Mouse (Mus musculus) heart, embryonic 14.5 days (tissue): Measurements from ENCODE around the gene AI182371. TPM values are rescaled to one million over a fixed set of nuclear protein-coding genes. Genes with fewer than 3 reads are reported as not detected.

Experiments
- ATAC-seq: fragments of 200-750 bp; cut with Nextera tagmentation; 2 replicates; pipeline ENCODE4 v1.8.0; 2017; ENCODE audit warnings: low read depth, moderate TSS enrichment; ENCODE audit not compliant: insufficient number of reproducible peaks, insufficient read depth, low FRiP score
- H3K27ac ChIP-seq, 2 experiments: fragments of 200-500 bp in 1 of 2; fragments of 300-500 bp in 1 of 2; sonication (generic) in 1 of 2; replicated peaks in 1 of 2; 2 replicates each; pipeline ENCODE4 v1.5.1; 2012 to 2014; ENCODE audit warnings: low read depth in 2 of 2, low read length in 2 of 2, control low read depth in 1 of 2, mild to moderate bottlenecking in 1 of 2, mixed read lengths in 1 of 2; ENCODE audit not compliant: control insufficient read depth in 1 of 2, insufficient read depth in 1 of 2
- H3K27me3 ChIP-seq: fragments of 300-500 bp; sonication (generic); 2 replicates; pipeline ENCODE4 v1.6.1; 2014; ENCODE audit warnings: mild to moderate bottlenecking, low read length, control low read depth; ENCODE audit not compliant: control insufficient read depth, insufficient read depth
- H3K36me3 ChIP-seq: fragments of 300-500 bp; sonication (generic); 2 replicates; pipeline ENCODE4 v1.6.1; 2014; ENCODE audit warnings: mild to moderate bottlenecking, control low read depth, low read length, mixed read lengths; ENCODE audit not compliant: control insufficient read depth, insufficient read depth
- H3K4me1 ChIP-seq, 2 experiments: fragments of 200-500 bp in 1 of 2; fragments of 300-500 bp in 1 of 2; sonication (generic) in 1 of 2; 2 replicates each; pipeline ENCODE4 v1.6.1; 2012 to 2014; ENCODE audit warnings: low read length in 2 of 2, control low read depth in 1 of 2, mixed read lengths in 1 of 2; ENCODE audit not compliant: control insufficient read depth in 2 of 2, insufficient read depth in 2 of 2
- H3K4me2 ChIP-seq: fragments of 300-500 bp; sonication (generic); 2 replicates; pipeline ENCODE4 v1.6.1; 2014; ENCODE audit warnings: mild to moderate bottlenecking, low read length
- H3K4me3 ChIP-seq, 2 experiments: fragments of 200-500 bp in 1 of 2; fragments of 300-500 bp in 1 of 2; sonication (generic) in 1 of 2; 2 replicates each; pipeline ENCODE4 v1.5.1; 2012 to 2014; ENCODE audit warnings: low read length in 2 of 2, mild to moderate bottlenecking in 2 of 2, control low read depth in 1 of 2, low read depth in 1 of 2, moderate library complexity in 1 of 2; ENCODE audit not compliant: control insufficient read depth in 1 of 2, insufficient read depth in 1 of 2
- H3K9ac ChIP-seq: fragments of 300-500 bp; sonication (generic); 2 replicates; pipeline ENCODE4 v1.6.1; 2014; ENCODE audit warnings: mild to moderate bottlenecking, low read length
- H3K9me3 ChIP-seq: fragments of 300-500 bp; sonication (generic); 2 replicates; pipeline ENCODE4 v1.6.1; 2016; ENCODE audit warnings: low read length, control low read depth; ENCODE audit not compliant: control insufficient read depth
- WGBS: fragments of 180-500 bp; shearing (Covaris S2); extraction: QIAGEN DNeasy Blood & Tissue Kit; methylation state at CpG from one replicate; pipeline ENCODE4 v1.1.7; 2014; 5-methylcytosine and 5-hydroxymethylcytosine counted together
- polyA plus RNA-seq: library from polyadenylated mRNA; unstranded; fragments of >200 nt; fragmentation: Nextera tagmentation; extraction: Ambion mirVana; gene quantifications from 2 replicates; pipeline ENCODE4 v1.2.1, GENCODE M21; 2014

The AI182371 gene
- polyA plus RNA-seq, 1 experiment from 2014 or later, result 0.27 TPM

GRCm38 (mm10) chr2:35070275-35070674 lies 31.1 kb downstream of the AI182371 start:
- Histone ChIP-seq H3K4me1 (no peaks in the 10 kb centered on the region), H3K27ac (no peak overlapping the region), H3K27me3 (no peaks in the 10 kb centered on the region), H3K36me3 (no peaks in the 10 kb centered on the region), H3K9ac (no peak overlapping the region), H3K4me3 (no peak overlapping the region), H3K9me3 (0 out of 2 replicates have a peak, but pooled peaks cover 4% of the 10 kb centered on the region), H3K4me2 (no peak overlapping the region)
- ATAC-seq, result no peak
- 74% methylated on average over 4 of the region's 4 CpGs for WGBS

- Histone ChIP-seq H3K9ac (no peak overlapping the region), H3K4me1 (no peaks in the 10 kb centered on the region), H3K27me3 (no peaks in the 10 kb centered on the region), H3K27ac (no peak overlapping the region), H3K36me3 (no peaks in the 10 kb centered on the region), H3K9me3 (0 out of 2 replicates have a peak, but pooled peaks cover 4% of the 10 kb centered on the region), H3K4me3 (no peak overlapping the region), H3K4me2 (no peak overlapping the region)
- ATAC-seq, result no peak
- WGBS, result 86% methylated on average over 1 of the region's 1 CpGs
These were observed 32.2 kb downstream of the AI182371 start for GRCm38 (mm10) chr2:35069124-35069523.

- Histone ChIP-seq H3K27ac (no peak overlapping the region), H3K27me3 (no peaks in the 10 kb centered on the region), H3K4me1 (no peaks in the 10 kb centered on the region), H3K4me2 (no peak overlapping the region), H3K4me3 (no peak overlapping the region), H3K9ac (no peak overlapping the region), H3K36me3 (no peaks in the 10 kb centered on the region), H3K9me3 (no peaks in the 10 kb centered on the region)
- 74% methylated on average over 11 of the region's 11 CpGs for WGBS
- ATAC-seq, result no peak
These were observed 34.2 kb downstream of the AI182371 start for GRCm38 (mm10) chr2:35067117-35067516.

GRCm38 (mm10) chr2:35066525-35067082 lies 34.7 kb downstream of the AI182371 start:
- Histone ChIP-seq H3K4me2 (no peak overlapping the region), H3K9ac (no peak overlapping the region), H3K27ac (no peak overlapping the region), H3K27me3 (no peaks in the 10 kb centered on the region), H3K4me1 (no peaks in the 10 kb centered on the region), H3K9me3 (no peaks in the 10 kb centered on the region), H3K36me3 (no peaks in the 10 kb centered on the region), H3K4me3 (no peak overlapping the region)
- 78% methylated on average over 13 of the region's 13 CpGs for WGBS
- ATAC-seq, result no peak

GRCm38 (mm10) chr2:35063333-35064030 lies 37.9 kb downstream of the AI182371 start:
- H3K4me3 ChIP-seq, result no peak overlapping the region
- H3K4me2 ChIP-seq, result no peak overlapping the region
- no peaks in the 10 kb centered on the region for H3K36me3 ChIP-seq
- H3K9ac ChIP-seq, result no peak overlapping the region
- no peaks in the 10 kb centered on the region for H3K27me3 ChIP-seq
- ATAC-seq, result no peak
- H3K27ac ChIP-seq, result no peak overlapping the region
- no peaks in the 10 kb centered on the region for H3K4me1 ChIP-seq
- 86% methylated on average over 6 of the region's 6 CpGs for WGBS
- no peaks in the 10 kb centered on the region for H3K9me3 ChIP-seq

- ATAC-seq, result no peak
- Histone ChIP-seq H3K9me3 (no peaks in the 10 kb centered on the region), H3K4me1 (no peaks in the 10 kb centered on the region), H3K36me3 (no peaks in the 10 kb centered on the region), H3K9ac (no peak within 1 kb of the TSS), H3K4me2 (no peak within 1 kb of the TSS), H3K27ac (no peak within 1 kb of the TSS), H3K4me3 (no peak within 1 kb of the TSS), H3K27me3 (no peaks in the 10 kb centered on the region)
- WGBS, result 79% methylated on average over 5 of the region's 5 CpGs
These were observed 40.0 kb downstream of the AI182371 start, which contains the start of gene Hc for GRCm38 (mm10) chr2:35061338-35061737. Gene Hc (minus strand): TSS chr2:35061438.

- H3K4me2 ChIP-seq, result no peak overlapping the region
- H3K27me3 ChIP-seq, result no peaks in the 10 kb centered on the region
- H3K4me3 ChIP-seq, result no peak overlapping the region
- H3K9ac ChIP-seq, result no peak overlapping the region
- no peak overlapping the region for H3K27ac ChIP-seq
- no peak for ATAC-seq
- no peaks in the 10 kb centered on the region for H3K4me1 ChIP-seq
- H3K9me3 ChIP-seq, result no peaks in the 10 kb centered on the region
- 67% methylated on average over 6 of the region's 6 CpGs for WGBS
- H3K36me3 ChIP-seq, result no peaks in the 10 kb centered on the region
These were observed 40.4 kb downstream of the AI182371 start for GRCm38 (mm10) chr2:35060897-35061296.

GRCm38 (mm10) chr2:35060256-35060655 lies 41.1 kb downstream of the AI182371 start:
- no peak for ATAC-seq
- H3K27me3 ChIP-seq, result no peaks in the 10 kb centered on the region
- H3K36me3 ChIP-seq, result no peaks in the 10 kb centered on the region
- H3K4me3 ChIP-seq, result no peak overlapping the region
- 77% methylated on average over 5 of the region's 5 CpGs for WGBS
- H3K9ac ChIP-seq, result no peak overlapping the region
- no peaks in the 10 kb centered on the region for H3K4me1 ChIP-seq
- H3K4me2 ChIP-seq, result no peak overlapping the region
- no peak overlapping the region for H3K27ac ChIP-seq
- no peaks in the 10 kb centered on the region for H3K9me3 ChIP-seq
